Mouse (Mus musculus): ENCODE data around the gene Zbtb40.

Zbtb40 gene

DNA sequence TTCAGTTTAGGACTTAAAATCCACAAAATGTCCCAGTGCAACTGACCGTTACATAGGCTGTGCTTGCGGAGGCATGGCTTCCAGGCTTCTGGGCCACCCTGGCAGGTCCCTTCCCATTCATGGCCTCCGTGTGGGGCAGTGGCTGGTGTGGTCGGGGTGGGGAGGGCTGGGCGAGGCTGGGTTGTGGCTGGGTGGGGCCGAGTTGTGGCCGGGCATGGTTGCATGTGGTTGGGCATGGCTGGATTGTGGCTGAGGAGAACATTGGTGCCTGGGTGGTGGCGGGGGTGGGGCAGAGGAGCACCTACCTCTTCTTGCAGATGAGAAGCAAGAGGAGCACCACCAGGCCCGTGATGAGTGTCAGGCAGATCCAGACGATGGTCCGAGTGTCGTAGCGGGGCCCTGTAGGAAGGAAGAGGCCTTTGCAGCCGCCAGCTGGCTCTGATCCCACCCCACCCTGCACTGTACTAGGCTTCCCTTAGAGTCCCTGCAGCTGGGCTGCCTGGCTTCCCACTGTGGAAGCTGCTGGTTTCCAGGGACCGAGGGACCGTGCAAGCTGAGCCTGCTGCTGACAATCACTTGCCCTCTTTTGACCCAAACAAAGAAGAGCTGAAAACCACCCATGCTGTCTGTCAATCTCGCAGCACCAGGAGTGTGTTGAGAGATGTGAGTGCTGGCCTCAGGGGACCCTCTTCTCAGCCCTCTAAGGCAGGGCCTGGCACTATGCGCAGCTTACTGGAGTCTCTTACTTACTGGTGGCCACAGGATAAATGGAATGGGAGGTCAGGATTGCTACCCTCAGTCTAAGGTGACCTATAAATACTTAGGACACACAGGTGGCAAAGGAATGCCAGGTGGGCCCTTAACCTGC, 113.6 kb downstream of the Zbtb40 start:
- no peak for DNase-seq (ENCODE audit: low read depth, low spot score)

GRCm38 (mm10) chr4:136930474-136930873, 118.1 kb downstream of the Zbtb40 start:
- DNase-seq (ENCODE audit: low read depth, low spot score) = no peak
